Mouse (Mus musculus) right cerebral cortex, postnatal 10 days (tissue): ENCODE results near the gene Zfp644.

Experiments
- DNase-seq, 2 experiments: peaks; one replicate each; pipeline ENCODE4 v3.0.0; 2021; ENCODE audit warnings: low spot score in 2 of 2

Zfp644 gene

GRCm38 (mm10) chr5:106664910-106665309, 32.2 kb downstream of the Zfp644 start:
- no peak for DNase-seq

- no peak for DNase-seq
These were observed 36.2 kb downstream of the Zfp644 start for GRCm38 (mm10) chr5:106660867-106661266.

- DNase-seq: no peak
These were observed 44.2 kb downstream of the Zfp644 start for GRCm38 (mm10) chr5:106652790-106653328.

GRCm38 (mm10) chr5:106652220-106652753, 44.8 kb downstream of the Zfp644 start:
- DNase-seq: no peak

- DNase-seq: no peak
These were observed 47.1 kb downstream of the Zfp644 start for GRCm38 (mm10) chr5:106649995-106650394.

- DNase-seq: no peak
These were observed 47.6 kb downstream of the Zfp644 start for GRCm38 (mm10) chr5:106649441-106649840.

GRCm38 (mm10) chr5:106643434-106643833, 53.7 kb downstream of the Zfp644 start:
- no peak for DNase-seq

- no peak for DNase-seq
These were observed 55.2 kb downstream of the Zfp644 start for GRCm38 (mm10) chr5:106641876-106642275.

GRCm38 (mm10) chr5:106640235-106640809, 56.8 kb downstream of the Zfp644 start:
- no peak for DNase-seq

- DNase-seq: no peak
These were observed 57.5 kb downstream of the Zfp644 start for GRCm38 (mm10) chr5:106639627-106640026.

- DNase-seq: no peak
These were observed 60.6 kb downstream of the Zfp644 start for GRCm38 (mm10) chr5:106636423-106636946.

GRCm38 (mm10) chr5:106628369-106629149, 68.5 kb downstream of the Zfp644 start:
- no peak for DNase-seq

- DNase-seq: no peak
These were observed 73.8 kb downstream of the Zfp644 start for GRCm38 (mm10) chr5:106623337-106623736.

- DNase-seq: no peak
These were observed 74.9 kb downstream of the Zfp644 start for GRCm38 (mm10) chr5:106622193-106622592.

GRCm38 (mm10) chr5:106620446-106620845, 76.6 kb downstream of the Zfp644 start:
- no peak for DNase-seq

- no peak for DNase-seq
These were observed 82.1 kb downstream of the Zfp644 start for GRCm38 (mm10) chr5:106615006-106615405.

- no peak for DNase-seq
These were observed 82.5 kb downstream of the Zfp644 start for GRCm38 (mm10) chr5:106614570-106614969.

GRCm38 (mm10) chr5:106612151-106612550, 84.9 kb downstream of the Zfp644 start:
- DNase-seq: no peak

- DNase-seq: no peak
These were observed 88.3 kb downstream of the Zfp644 start, which contains the start of gene Gm17304 for GRCm38 (mm10) chr5:106608798-106609197. TSS of gene Gm17304 (plus strand) at chr5:106609098.

GRCm38 (mm10) chr5:106607081-106607480, 90.0 kb downstream of the Zfp644 start:
- DNase-seq: no peak

GRCm38 (mm10) chr5:106605096-106605495, 92.0 kb downstream of the Zfp644 start:
- DNase-seq: no peak

- DNase-seq: no peak
These were observed 92.7 kb downstream of the Zfp644 start for GRCm38 (mm10) chr5:106604381-106604780.
